Mouse (Mus musculus) limb, embryonic 11.5 days (tissue): ENCODE measurements around the gene Aldh1l1. TPM values are rescaled to one million over a fixed set of nuclear protein-coding genes. Genes with fewer than 3 reads are reported as not detected.
A peak's percentile ranks its signal among the peaks of the same experiment; 100 is the strongest.

Experiments used
- ATAC-seq: fragments of 200-750 bp; cut with Nextera tagmentation; 2 replicates; pipeline ENCODE4 v1.8.0; 2017; ENCODE audit warnings: low read depth; ENCODE audit not compliant: insufficient number of reproducible peaks, low FRiP score, low TSS enrichment
- DNase-seq: peaks from one replicate; pipeline ENCODE4 v3.0.0-alpha.2; 2015; ENCODE audit warnings: low spot score
- H3K27ac ChIP-seq: fragments of 300-500 bp; sonication (generic); replicated peaks from 2 replicates; pipeline ENCODE4 v1.5.1; 2014; ENCODE audit warnings: low read depth, mild to moderate bottlenecking, low read length
- H3K27me3 ChIP-seq: fragments of 300-500 bp; sonication (generic); 2 replicates; pipeline ENCODE4 v1.6.1; 2014; ENCODE audit warnings: mild to moderate bottlenecking, low read length, mixed read lengths; ENCODE audit not compliant: control insufficient read depth, insufficient read depth
- H3K36me3 ChIP-seq: fragments of 300-500 bp; sonication (generic); 2 replicates; pipeline ENCODE4 v1.6.1; 2014; ENCODE audit warnings: mild to moderate bottlenecking, low read length, moderate library complexity, mixed read lengths; ENCODE audit not compliant: control insufficient read depth, insufficient read depth
- H3K4me1 ChIP-seq: fragments of 300-500 bp; sonication (generic); 2 replicates; pipeline ENCODE4 v1.6.1; 2014; ENCODE audit warnings: low read length, mixed read lengths; ENCODE audit not compliant: control insufficient read depth, insufficient read depth
- H3K4me2 ChIP-seq: fragments of 300-500 bp; sonication (generic); 2 replicates; pipeline ENCODE4 v1.6.1; 2014; ENCODE audit warnings: low read depth, mild to moderate bottlenecking, moderate library complexity; ENCODE audit not compliant: severe bottlenecking
- H3K4me3 ChIP-seq: fragments of 300-500 bp; sonication (generic); 2 replicates; pipeline ENCODE4 v1.5.1; 2014; ENCODE audit warnings: low read depth, low read length
- H3K9ac ChIP-seq: fragments of 300-500 bp; sonication (generic); 2 replicates; pipeline ENCODE4 v1.6.1; 2014; ENCODE audit warnings: mild to moderate bottlenecking, low read length
- H3K9me3 ChIP-seq: fragments of 300-500 bp; sonication (generic); 2 replicates; pipeline ENCODE4 v1.6.1; 2016; ENCODE audit warnings: low read length; ENCODE audit not compliant: control insufficient read depth
- WGBS: fragments of 180-500 bp; shearing (Covaris S2); extraction: QIAGEN DNeasy Blood & Tissue Kit; methylation state at CpG from one replicate; pipeline ENCODE4 v1.1.7; 2014; 5-methylcytosine and 5-hydroxymethylcytosine counted together
- polyA plus RNA-seq: library from polyadenylated mRNA; unstranded; fragments of >200 nt; fragmentation: Nextera tagmentation; extraction: Ambion mirVana; gene quantifications from 2 replicates; pipeline ENCODE4 v1.2.1, GENCODE M21; 2014

Aldh1l1 gene
- polyA plus RNA-seq, 1 experiment from 2014 or later = 0.57 TPM

GRCm38 (mm10) chr6:90620791-90621583, 134.8 kb downstream of the Aldh1l1 start:
- no peak for DNase-seq
- Histone ChIP-seq H3K9ac (no peak overlapping the region), H3K27ac (no peak overlapping the region), H3K27me3 (no peaks in the 10 kb centered on the region), H3K4me3 (no peak overlapping the region), H3K4me2 (peak overlapping the region; percentile 15; the same call in 1 of the 2 replicates), H3K4me1 (no peaks in the 10 kb centered on the region), H3K9me3 (no peaks in the 10 kb centered on the region), H3K36me3 (no peaks in the 10 kb centered on the region)
- no peak for ATAC-seq
- WGBS = 65% methylated on average over 9 of the region's 9 CpGs

GRCm38 (mm10) chr6:90621584-90621890, 135.3 kb downstream of the Aldh1l1 start:
- H3K4me3 ChIP-seq = no peak overlapping the region
- H3K4me1 ChIP-seq = no peaks in the 10 kb centered on the region
- no peak overlapping the region for H3K9ac ChIP-seq
- H3K27me3 ChIP-seq = no peaks in the 10 kb centered on the region
- no peak for DNase-seq
- no peak for ATAC-seq
- no peaks in the 10 kb centered on the region for H3K36me3 ChIP-seq
- H3K4me2 ChIP-seq = no peak overlapping the region
- H3K27ac ChIP-seq = no peak overlapping the region
- no peaks in the 10 kb centered on the region for H3K9me3 ChIP-seq
- WGBS = 82% methylated on average over 6 of the region's 6 CpGs

DNA sequence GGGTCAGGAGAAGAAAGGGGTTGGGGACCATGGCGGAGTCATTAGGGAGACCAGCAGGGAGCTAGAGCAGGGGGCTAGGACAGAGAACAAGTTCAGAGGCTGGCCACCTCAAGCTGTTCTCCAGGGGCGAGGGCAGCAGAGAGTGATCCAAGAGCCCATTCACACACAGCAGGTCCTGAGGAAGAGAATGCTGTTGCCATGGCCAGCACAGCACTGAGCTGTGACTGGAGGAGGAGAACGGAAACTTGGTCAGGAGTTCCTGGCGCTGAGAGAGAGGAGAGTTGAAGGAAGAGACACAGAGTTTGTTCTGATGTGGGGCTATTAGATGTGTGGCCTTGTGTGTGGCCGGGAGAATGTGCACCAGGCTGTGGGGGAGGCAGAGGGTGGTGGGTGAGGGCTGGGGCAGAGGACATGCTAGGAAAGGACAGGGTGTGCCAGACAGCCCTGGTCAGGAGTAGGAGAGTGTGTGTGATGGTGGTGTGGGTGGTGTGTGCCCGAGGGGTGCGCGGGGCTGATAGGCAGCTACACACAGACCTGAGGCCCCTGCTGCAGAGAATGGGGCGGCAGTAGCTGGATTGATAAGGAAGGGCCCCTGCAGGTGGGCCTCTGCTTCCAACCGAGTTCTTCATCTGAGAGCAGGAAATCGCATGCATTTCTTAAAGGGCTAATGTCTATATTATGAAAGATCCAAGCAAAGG, 136.7 kb downstream of the Aldh1l1 start:
- no peak for ATAC-seq
- no peak overlapping the region for H3K27ac ChIP-seq
- WGBS = 61% methylated on average over 11 of the region's 11 CpGs

GRCm38 (mm10) chr6:90623456-90623836, 137.2 kb downstream of the Aldh1l1 start:
- H3K27ac ChIP-seq = no peak overlapping the region
- H3K4me1 ChIP-seq = no peaks in the 10 kb centered on the region
- 91% methylated on average over 5 of the region's 5 CpGs for WGBS

More for the DNA sequence above, 136.7 kb downstream of the Aldh1l1 start:
- no peak overlapping the region for H3K9ac ChIP-seq
- no peaks in the 10 kb centered on the region for H3K36me3 ChIP-seq
- H3K4me1 ChIP-seq = no peaks in the 10 kb centered on the region
- H3K27me3 ChIP-seq = no peaks in the 10 kb centered on the region
- DNase-seq = no peak
- H3K4me2 ChIP-seq = no peak overlapping the region
- no peak overlapping the region for H3K4me3 ChIP-seq
- no peaks in the 10 kb centered on the region for H3K9me3 ChIP-seq

DNA sequence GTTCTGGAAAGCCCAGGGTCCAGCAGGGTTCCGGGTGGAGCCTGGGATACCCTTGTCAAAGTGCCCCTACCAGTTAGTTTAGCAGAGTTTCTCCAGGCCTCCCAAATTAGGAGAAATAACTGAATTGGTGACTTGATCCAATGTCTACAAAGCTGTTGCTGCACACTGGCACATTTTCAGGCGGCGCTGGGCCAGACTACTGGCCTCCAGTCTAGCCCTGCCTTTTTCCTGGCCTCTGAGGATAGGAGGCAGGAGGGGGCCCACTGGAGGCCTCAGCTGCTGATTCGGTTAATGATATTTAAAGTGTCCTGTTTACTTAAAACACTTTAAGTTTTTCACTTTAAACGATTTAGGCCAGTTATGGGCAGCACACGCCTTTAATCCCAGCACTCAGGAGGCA, 138.0 kb downstream of the Aldh1l1 start:
- no peaks in the 10 kb centered on the region for H3K27me3 ChIP-seq
- no peak for DNase-seq
- ATAC-seq = no peak
- no peak overlapping the region for H3K9ac ChIP-seq
- no peaks in the 10 kb centered on the region for H3K36me3 ChIP-seq
- no peaks in the 10 kb centered on the region for H3K4me1 ChIP-seq
- WGBS = 83% methylated on average over 6 of the region's 6 CpGs
- H3K4me3 ChIP-seq = no peak overlapping the region
- H3K9me3 ChIP-seq = no peaks in the 10 kb centered on the region; the same call in 1 of the 2 replicates
- no peak overlapping the region for H3K4me2 ChIP-seq
- no peak overlapping the region for H3K27ac ChIP-seq

More at GRCm38 (mm10) chr6:90623456-90623836, 137.2 kb downstream of the Aldh1l1 start:
- H3K9ac ChIP-seq = no peak overlapping the region
- no peaks in the 10 kb centered on the region for H3K36me3 ChIP-seq
- ATAC-seq (no peak), DNase-seq (no peak)
- no peaks in the 10 kb centered on the region for H3K27me3 ChIP-seq
- no peaks in the 10 kb centered on the region; the same call in 1 of the 2 replicates for H3K9me3 ChIP-seq
- H3K4me2 ChIP-seq = no peak overlapping the region
- no peak overlapping the region for H3K4me3 ChIP-seq

- Histone ChIP-seq H3K4me2 (no peak overlapping the region), H3K4me1 (no peaks in the 10 kb centered on the region), H3K27me3 (no peaks in the 10 kb centered on the region), H3K36me3 (no peaks in the 10 kb centered on the region), H3K9me3 (no peaks in the 10 kb centered on the region; the same call in 1 of the 2 replicates), H3K27ac (no peak overlapping the region), H3K9ac (no peak overlapping the region), H3K4me3 (no peak overlapping the region)
- DNase-seq (no peak), ATAC-seq (no peak)
- WGBS = 70% methylated on average over 11 of the region's 11 CpGs
These were observed 138.5 kb downstream of the Aldh1l1 start for GRCm38 (mm10) chr6:90624733-90625132.

DNA sequence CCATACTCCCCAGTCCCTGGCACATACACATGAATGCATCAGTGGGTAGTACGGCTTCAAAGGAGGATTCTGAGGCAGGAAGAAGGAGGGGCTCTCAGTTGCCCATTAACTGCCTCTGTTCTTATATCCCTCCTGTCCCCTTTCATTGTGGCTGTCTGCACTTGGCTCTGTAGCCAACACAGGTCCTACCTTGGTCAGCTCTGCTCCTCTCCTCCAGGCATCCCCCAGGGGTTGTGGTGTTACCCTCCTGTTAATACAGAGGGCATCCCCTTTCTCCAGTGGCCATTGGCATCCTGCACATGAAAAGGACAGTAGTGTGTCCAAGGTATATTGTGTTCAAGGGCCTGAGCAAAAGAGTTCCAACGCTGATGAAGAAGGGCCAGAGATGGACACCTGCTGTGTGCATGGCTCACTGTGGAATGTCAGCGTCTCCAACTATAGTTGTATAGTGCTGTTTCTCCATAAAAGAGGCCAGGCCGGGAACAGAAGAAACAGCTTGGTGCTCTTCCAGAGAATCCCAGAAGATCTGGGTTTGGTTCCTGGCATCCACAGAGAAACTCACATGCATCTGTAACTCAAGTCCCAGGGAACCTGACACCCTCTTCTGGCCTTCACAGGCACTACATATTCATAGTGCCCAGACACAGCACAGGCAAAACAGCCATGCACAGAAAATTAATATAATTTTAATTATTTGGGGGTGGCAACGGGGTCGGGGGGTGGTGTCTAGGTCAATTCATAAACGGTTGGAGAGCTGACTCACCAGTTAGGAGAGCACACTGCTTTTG, 139.2 kb downstream of the Aldh1l1 start:
- H3K9ac ChIP-seq = no peak overlapping the region
- ATAC-seq = no peak
- no peaks in the 10 kb centered on the region for H3K27me3 ChIP-seq
- no peak overlapping the region for H3K4me3 ChIP-seq
- H3K4me2 ChIP-seq = no peak overlapping the region
- 77% methylated on average over 7 of the region's 7 CpGs for WGBS
- H3K27ac ChIP-seq = no peak overlapping the region
- H3K4me1 ChIP-seq = no peaks in the 10 kb centered on the region
- no peak for DNase-seq
- H3K36me3 ChIP-seq = no peaks in the 10 kb centered on the region
- H3K9me3 ChIP-seq = no peaks in the 10 kb centered on the region; the same call in 1 of the 2 replicates

GRCm38 (mm10) chr6:90627556-90627955, 141.3 kb downstream of the Aldh1l1 start:
- H3K36me3 ChIP-seq = no peaks in the 10 kb centered on the region
- no peak overlapping the region for H3K4me3 ChIP-seq
- no peak for ATAC-seq
- H3K9ac ChIP-seq = no peak overlapping the region
- no peaks in the 10 kb centered on the region; the same call in 1 of the 2 replicates for H3K9me3 ChIP-seq
- no peak overlapping the region for H3K4me2 ChIP-seq
- WGBS = 85% methylated on average over 4 of the region's 4 CpGs
- no peaks in the 10 kb centered on the region for H3K27me3 ChIP-seq
- DNase-seq = no peak
- no peaks in the 10 kb centered on the region for H3K4me1 ChIP-seq
- no peak overlapping the region for H3K27ac ChIP-seq
